Mouse (Mus musculus) liver, postnatal 0 days (tissue): ENCODE measurements around the gene Dkk2.

Source experiments
- CTCF ChIP-seq: sonication (generic); IDR thresholded peaks from 2 replicates; pipeline ENCODE4 v1.5.1; 2016; ENCODE audit warnings: antibody characterized with exemption, low read depth
- EP300 ChIP-seq: IDR thresholded peaks from 2 replicates; pipeline ENCODE4 v1.6.1; 2016; ENCODE audit warnings: antibody characterized with exemption, low read depth, mild to moderate bottlenecking

GRCm38 (mm10) chr3:132100746-132101145 lies 15.7 kb downstream of the Dkk2 start:
- TF ChIP-seq CTCF (no peak), EP300 (no peak)
